Mouse (Mus musculus): Measurements from ENCODE around the gene Rarres1. TPM values are rescaled to one million over a fixed set of nuclear protein-coding genes. Genes with fewer than 3 reads are reported as not detected.
A peak's percentile ranks its signal among the peaks of the same experiment; 100 is the strongest.

Rarres1 gene
- polyA plus RNA-seq (2015; fragmentation: Nextera tagmentation; extraction: Ambion mirVana): 1.2 and 1.4 TPM in 2 replicates

GRCm38 (mm10) chr3:67515274-67515801 lies at the start of gene Rarres1:
TSS of gene Rarres1 (minus strand) at chr3:67515523.
- H3K36me3 ChIP-seq (ENCODE audit: control insufficient read depth, insufficient read depth): no peaks in the 10 kb centered on the region
- H3K27ac ChIP-seq (ENCODE audit: low read length): no peak within 1 kb of the TSS
- WGBS: 2% methylated on average over 38 of the region's 38 CpGs
- peaks cover 10% of the 10 kb centered on the region for H3K4me1 ChIP-seq (replicated peaks; ENCODE audit: control insufficient read depth, insufficient read depth, low read length)
- H3K9me3 ChIP-seq (ENCODE audit: control insufficient read depth, low read length): no peaks in the 10 kb centered on the region
- H3K9ac ChIP-seq (replicated peaks; ENCODE audit: low read depth, low read length): peak within 1 kb of the TSS; percentile 60
- H3K27me3 ChIP-seq (replicated peaks; ENCODE audit: control insufficient read depth, insufficient read depth, low read length): peaks cover 18% of the 10 kb centered on the region
- ATAC-seq: peak; percentile 45
- peak within 1 kb of the TSS; percentile 96 for H3K4me2 ChIP-seq (ENCODE audit: low read length)
- peak within 1 kb of the TSS; percentile 60 for H3K4me3 ChIP-seq (replicated peaks; ENCODE audit: low read length)

GRCm38 (mm10) chr3:67564731-67565357 lies 49.5 kb upstream of the Rarres1 start:
- Histone ChIP-seq H3K27me3 (replicated peaks; ENCODE audit: control insufficient read depth, insufficient read depth, low read length) (no peaks in the 10 kb centered on the region), H3K4me3 (replicated peaks; ENCODE audit: low read length) (no peak overlapping the region), H3K36me3 (ENCODE audit: control insufficient read depth, insufficient read depth) (no peaks in the 10 kb centered on the region), H3K4me1 (replicated peaks; ENCODE audit: control insufficient read depth, insufficient read depth, low read length) (0 out of 2 replicates have a peak, but pooled peaks cover 2% of the 10 kb centered on the region), H3K4me2 (ENCODE audit: low read length) (no peak overlapping the region), H3K27ac (ENCODE audit: low read length) (no peak overlapping the region), H3K9me3 (ENCODE audit: control insufficient read depth, low read length) (no peaks in the 10 kb centered on the region), H3K9ac (replicated peaks; ENCODE audit: low read depth, low read length) (no peak overlapping the region)
- ATAC-seq: no peak
- WGBS: 60% methylated on average over 5 of the region's 5 CpGs

DNA sequence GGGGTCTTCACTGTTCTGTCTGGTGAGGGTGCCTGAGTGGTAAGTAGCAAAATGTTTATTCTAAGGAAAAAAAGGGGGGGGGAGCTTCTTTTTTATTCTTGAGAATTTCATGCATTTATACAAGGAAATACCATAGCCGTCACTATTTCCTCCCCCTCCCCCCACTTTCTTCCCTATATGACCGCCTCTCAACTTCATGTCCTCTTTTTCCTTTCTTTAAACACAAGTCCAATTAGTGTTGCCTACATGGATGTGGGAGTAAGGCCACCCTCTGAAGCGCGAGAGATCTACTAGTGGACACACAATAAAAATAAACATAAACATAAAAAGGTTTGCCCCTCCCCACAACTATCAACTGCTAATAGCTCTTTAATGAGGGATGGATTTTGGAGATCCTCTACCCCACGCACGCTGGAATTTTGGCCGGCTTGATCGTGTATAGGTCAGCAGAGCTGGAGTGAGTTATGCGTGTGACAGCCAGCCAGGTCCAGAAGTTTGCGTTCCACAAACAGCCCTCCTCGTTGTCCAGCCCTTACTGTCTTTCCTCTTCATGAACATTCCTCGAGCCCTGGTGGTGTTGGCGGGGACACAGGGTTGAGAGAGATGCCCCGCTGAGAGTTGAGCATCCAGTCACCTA lies 42.5 kb upstream of the Rarres1 start:
- 0 out of 2 replicates have a peak, but pooled peaks have one; percentile 16 for ATAC-seq
- no peaks in the 10 kb centered on the region for H3K9me3 ChIP-seq (ENCODE audit: control insufficient read depth, low read length)
- peak overlapping the region; percentile 29; the same call in 1 of the 2 replicates for H3K4me3 ChIP-seq (replicated peaks; ENCODE audit: low read length)
- H3K9ac ChIP-seq (replicated peaks; ENCODE audit: low read depth, low read length): no peak overlapping the region
- H3K4me1 ChIP-seq (replicated peaks; ENCODE audit: control insufficient read depth, insufficient read depth, low read length): peaks cover 10% of the 10 kb centered on the region
- H3K36me3 ChIP-seq (ENCODE audit: control insufficient read depth, insufficient read depth): no peaks in the 10 kb centered on the region
- no peaks in the 10 kb centered on the region for H3K27me3 ChIP-seq (replicated peaks; ENCODE audit: control insufficient read depth, insufficient read depth, low read length)
- H3K27ac ChIP-seq (ENCODE audit: low read length): no peak overlapping the region
- WGBS: 81% methylated on average over 14 of the region's 14 CpGs
- peak overlapping the region; percentile 47 for H3K4me2 ChIP-seq (ENCODE audit: low read length)

- H3K27me3 ChIP-seq (replicated peaks; ENCODE audit: control insufficient read depth, insufficient read depth, low read length): no peaks in the 10 kb centered on the region
- H3K9me3 ChIP-seq (ENCODE audit: control insufficient read depth, low read length): no peaks in the 10 kb centered on the region
- peak overlapping the region; percentile 38; the same call in 1 of the 2 replicates for H3K9ac ChIP-seq (replicated peaks; ENCODE audit: low read depth, low read length)
- ATAC-seq: peak; percentile 91
- WGBS: 29% methylated on average over 14 of the region's 14 CpGs
- H3K4me2 ChIP-seq (ENCODE audit: low read length): peak overlapping the region; percentile 47
- H3K4me3 ChIP-seq (replicated peaks; ENCODE audit: low read length): peak overlapping the region; percentile 29
- peak overlapping the region; percentile 42; the same call in 1 of the 2 replicates for H3K27ac ChIP-seq (ENCODE audit: low read length)
- peaks cover 10% of the 10 kb centered on the region for H3K4me1 ChIP-seq (replicated peaks; ENCODE audit: control insufficient read depth, insufficient read depth, low read length)
- H3K36me3 ChIP-seq (ENCODE audit: control insufficient read depth, insufficient read depth): no peaks in the 10 kb centered on the region
Measured at GRCm38 (mm10) chr3:67557200-67557651, 41.9 kb upstream of the Rarres1 start.

DNA sequence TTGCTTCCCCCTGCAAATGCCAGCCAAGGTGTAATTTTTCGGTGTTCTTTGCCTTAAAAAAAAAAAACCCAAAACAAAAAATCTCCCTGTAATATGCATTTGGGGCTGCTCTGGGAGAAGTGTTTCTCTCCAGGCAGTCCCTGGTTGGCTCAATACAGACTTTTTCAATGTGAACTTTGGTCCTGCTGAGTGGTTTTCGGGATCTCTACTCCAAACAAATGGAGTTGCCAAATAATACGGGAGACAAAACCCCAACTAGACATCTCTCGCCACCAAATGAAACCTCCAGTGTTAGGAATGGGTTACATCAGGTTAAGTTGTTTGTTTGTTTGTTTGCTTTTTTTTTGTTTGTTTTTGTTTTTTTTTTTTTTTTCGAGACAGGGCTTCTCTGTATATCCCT lies 39.9 kb upstream of the Rarres1 start:
- no peak overlapping the region for H3K9ac ChIP-seq (replicated peaks; ENCODE audit: low read depth, low read length)
- no peak for ATAC-seq
- no peaks in the 10 kb centered on the region for H3K9me3 ChIP-seq (ENCODE audit: control insufficient read depth, low read length)
- H3K4me3 ChIP-seq (replicated peaks; ENCODE audit: low read length): no peak overlapping the region
- WGBS: 77% methylated on average over 5 of the region's 5 CpGs
- no peaks in the 10 kb centered on the region for H3K36me3 ChIP-seq (ENCODE audit: control insufficient read depth, insufficient read depth)
- H3K4me1 ChIP-seq (replicated peaks; ENCODE audit: control insufficient read depth, insufficient read depth, low read length): peaks cover 10% of the 10 kb centered on the region
- H3K4me2 ChIP-seq (ENCODE audit: low read length): no peak overlapping the region
- no peaks in the 10 kb centered on the region for H3K27me3 ChIP-seq (replicated peaks; ENCODE audit: control insufficient read depth, insufficient read depth, low read length)
- H3K27ac ChIP-seq (ENCODE audit: low read length): no peak overlapping the region

GRCm38 (mm10) chr3:67553927-67554448 lies 38.7 kb upstream of the Rarres1 start:
- no peaks in the 10 kb centered on the region for H3K36me3 ChIP-seq (ENCODE audit: control insufficient read depth, insufficient read depth)
- no peak overlapping the region for H3K9ac ChIP-seq (replicated peaks; ENCODE audit: low read depth, low read length)
- no peak overlapping the region for H3K27ac ChIP-seq (ENCODE audit: low read length)
- H3K4me3 ChIP-seq (replicated peaks; ENCODE audit: low read length): no peak overlapping the region
- H3K9me3 ChIP-seq (ENCODE audit: control insufficient read depth, low read length): no peaks in the 10 kb centered on the region
- WGBS: 95% methylated on average over 5 of the region's 5 CpGs
- peaks cover 10% of the 10 kb centered on the region for H3K4me1 ChIP-seq (replicated peaks; ENCODE audit: control insufficient read depth, insufficient read depth, low read length)
- H3K27me3 ChIP-seq (replicated peaks; ENCODE audit: control insufficient read depth, insufficient read depth, low read length): no peaks in the 10 kb centered on the region
- no peak overlapping the region for H3K4me2 ChIP-seq (ENCODE audit: low read length)
- ATAC-seq: no peak

- peaks cover 10% of the 10 kb centered on the region for H3K4me1 ChIP-seq (replicated peaks; ENCODE audit: control insufficient read depth, insufficient read depth, low read length)
- no peak overlapping the region for H3K9ac ChIP-seq (replicated peaks; ENCODE audit: low read depth, low read length)
- WGBS: 47% methylated on average over 4 of the region's 4 CpGs
- H3K9me3 ChIP-seq (ENCODE audit: control insufficient read depth, low read length): no peaks in the 10 kb centered on the region
- ATAC-seq: peak; percentile 41; the same call in 1 of the 2 replicates
- no peaks in the 10 kb centered on the region for H3K27me3 ChIP-seq (replicated peaks; ENCODE audit: control insufficient read depth, insufficient read depth, low read length)
- no peaks in the 10 kb centered on the region for H3K36me3 ChIP-seq (ENCODE audit: control insufficient read depth, insufficient read depth)
- H3K27ac ChIP-seq (ENCODE audit: low read length): no peak overlapping the region
- H3K4me2 ChIP-seq (ENCODE audit: low read length): no peak overlapping the region; the same call in 1 of the 2 replicates
- no peak overlapping the region for H3K4me3 ChIP-seq (replicated peaks; ENCODE audit: low read length)
Measured at GRCm38 (mm10) chr3:67553281-67553680, 38.0 kb upstream of the Rarres1 start.

- no peak overlapping the region for H3K4me3 ChIP-seq (replicated peaks; ENCODE audit: low read length)
- no peak overlapping the region for H3K27ac ChIP-seq (ENCODE audit: low read length)
- WGBS: 76% methylated on average over 3 of the region's 3 CpGs
- H3K9ac ChIP-seq (replicated peaks; ENCODE audit: low read depth, low read length): no peak overlapping the region
- no peak overlapping the region for H3K4me2 ChIP-seq (ENCODE audit: low read length)
- no peak for ATAC-seq
- H3K36me3 ChIP-seq (ENCODE audit: control insufficient read depth, insufficient read depth): no peaks in the 10 kb centered on the region
- H3K27me3 ChIP-seq (replicated peaks; ENCODE audit: control insufficient read depth, insufficient read depth, low read length): no peaks in the 10 kb centered on the region
- H3K4me1 ChIP-seq (replicated peaks; ENCODE audit: control insufficient read depth, insufficient read depth, low read length): no peaks in the 10 kb centered on the region
- H3K9me3 ChIP-seq (ENCODE audit: control insufficient read depth, low read length): no peaks in the 10 kb centered on the region
Measured at GRCm38 (mm10) chr3:67551193-67551592, 35.9 kb upstream of the Rarres1 start.

DNA sequence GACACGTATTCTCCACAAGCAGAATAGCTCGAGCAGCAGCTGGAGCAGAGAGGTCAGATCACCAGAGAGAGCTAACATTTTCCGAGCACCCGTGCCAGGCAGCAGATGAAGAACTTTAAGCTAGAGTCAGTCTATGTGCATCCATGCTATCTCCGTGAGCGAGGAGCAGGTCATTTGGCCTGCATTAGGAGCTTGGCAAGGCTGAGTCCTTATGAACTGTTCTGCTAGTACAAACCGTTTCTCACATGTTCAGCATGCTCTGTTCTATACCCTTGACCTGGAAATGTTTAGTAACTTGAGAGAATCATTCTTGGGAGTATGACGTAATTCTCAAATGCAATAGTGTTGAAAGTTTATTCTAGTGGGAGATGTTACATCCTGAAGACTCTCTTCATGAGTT lies 28.3 kb upstream of the Rarres1 start:
- no peaks in the 10 kb centered on the region for H3K27me3 ChIP-seq (replicated peaks; ENCODE audit: control insufficient read depth, insufficient read depth, low read length)
- ATAC-seq: no peak
- 88% methylated on average over 8 of the region's 8 CpGs for WGBS
- no peak overlapping the region for H3K9ac ChIP-seq (replicated peaks; ENCODE audit: low read depth, low read length)
- H3K4me2 ChIP-seq (ENCODE audit: low read length): no peak overlapping the region
- H3K9me3 ChIP-seq (ENCODE audit: control insufficient read depth, low read length): no peaks in the 10 kb centered on the region
- H3K4me3 ChIP-seq (replicated peaks; ENCODE audit: low read length): no peak overlapping the region
- H3K36me3 ChIP-seq (ENCODE audit: control insufficient read depth, insufficient read depth): no peaks in the 10 kb centered on the region
- H3K4me1 ChIP-seq (replicated peaks; ENCODE audit: control insufficient read depth, insufficient read depth, low read length): no peaks in the 10 kb centered on the region
- no peak overlapping the region for H3K27ac ChIP-seq (ENCODE audit: low read length)
